Mouse (Mus musculus) kidney, postnatal 25 days (tissue): Measurements from ENCODE around the gene Vamp1.

Experiments used
- DNase-seq, 2 experiments: peaks; one replicate each; pipeline ENCODE4 v3.0.0; 2021; ENCODE audit warnings: mixed read lengths in 2 of 2

Gene Vamp1

GRCm38 (mm10) chr6:125215148-125215954 is at the start of gene Vamp1:
Gene Vamp1, plus strand, starts transcription at chr6:125215551.
- peak; percentile 97 to 98 for DNase-seq

- peak; percentile 85 to 95 for DNase-seq
These were observed 49.1 kb upstream of the Vamp1 start, which contains the start of gene Gapdh for GRCm38 (mm10) chr6:125166051-125166751. Gene Gapdh, minus strand, starts transcription at chr6:125166467.

GRCm38 (mm10) chr6:125166861-125167650 is 48.3 kb upstream of the Vamp1 start:
- DNase-seq: peak in 1 of 2 experiments; percentile 22

- DNase-seq: no peak
These were observed 47.3 kb upstream of the Vamp1 start for GRCm38 (mm10) chr6:125168086-125168485.

GRCm38 (mm10) chr6:125170194-125170593 is 45.2 kb upstream of the Vamp1 start:
- no peak for DNase-seq

GRCm38 (mm10) chr6:125172474-125172873 is 42.9 kb upstream of the Vamp1 start:
- DNase-seq: no peak

GRCm38 (mm10) chr6:125173256-125173655 is 42.1 kb upstream of the Vamp1 start:
- no peak for DNase-seq

GRCm38 (mm10) chr6:125175469-125175868 is 39.9 kb upstream of the Vamp1 start:
- no peak for DNase-seq

- no peak for DNase-seq
These were observed 35.8 kb upstream of the Vamp1 start for GRCm38 (mm10) chr6:125179601-125180000.

GRCm38 (mm10) chr6:125182133-125182532 is 33.2 kb upstream of the Vamp1 start:
- peak in 1 of 2 experiments; percentile 25 for DNase-seq

- DNase-seq: no peak
These were observed 29.1 kb upstream of the Vamp1 start for GRCm38 (mm10) chr6:125186203-125186602.

GRCm38 (mm10) chr6:125190816-125191215 is 24.5 kb upstream of the Vamp1 start:
- DNase-seq: no peak

GRCm38 (mm10) chr6:125191332-125192015 is 23.9 kb upstream of the Vamp1 start, which contains the start of the genes Ncapd2 and Mrpl51:
Gene Ncapd2, minus strand, starts transcription at chr6:125191701.
Gene Mrpl51, plus strand, starts transcription at chr6:125191801.
- peak; percentile 99 for DNase-seq

GRCm38 (mm10) chr6:125192016-125192714 is 23.2 kb upstream of the Vamp1 start:
- DNase-seq: peak; percentile 95 to 97

- DNase-seq: no peak
These were observed 22.5 kb upstream of the Vamp1 start for GRCm38 (mm10) chr6:125192841-125193240.

GRCm38 (mm10) chr6:125193390-125193789 is 22.0 kb upstream of the Vamp1 start:
- no peak for DNase-seq

- DNase-seq: no peak
These were observed 19.7 kb upstream of the Vamp1 start for GRCm38 (mm10) chr6:125195541-125196075.

- no peak for DNase-seq
These were observed 19.1 kb upstream of the Vamp1 start for GRCm38 (mm10) chr6:125196301-125196700.

- no peak for DNase-seq
These were observed 18.2 kb upstream of the Vamp1 start for GRCm38 (mm10) chr6:125197166-125197565.

GRCm38 (mm10) chr6:125210436-125210835 is 4.9 kb upstream of the Vamp1 start:
- DNase-seq: no peak

- DNase-seq: no peak
These were observed 2.7 kb upstream of the Vamp1 start for GRCm38 (mm10) chr6:125212621-125213020.
